8 mouse cellular contexts compared by ENCODE assay signal in genomic region chr5:117780681-117781080, GRCm38 (mm10). TPM values are rescaled to one million over a fixed set of nuclear protein-coding genes. Genes with fewer than 3 reads are reported as not detected.
A peak's percentile ranks its signal among the peaks of the same experiment; 100 is the strongest.
DNase-seq lines count a peak whose midpoint lies in the region; TF ChIP-seq lines count a peak whose summit lies in the region.
"Had no signal": no experiment of that assay in that cellular context is flagged by ENCODE, and none has a peak within 500 bp of the region (broad histone marks: within the 10 kb centered on the region; RNA-seq: fewer than 3 reads in every experiment).

TSS of gene Nos1 (plus strand) at chr5:117781032.

- DNase-seq in testis, postnatal 14 days (ENCODE audit: low spot score), result no peak
- DNase-seq in heart, adult 8-10 months (ENCODE audit: low spot score), result peak; percentile 21
- no peak for DNase-seq in layer of hippocampus, postnatal 36 days
- no peak for DNase-seq in adrenal gland, adult 8-10 months
- no peak for DNase-seq in cerebellum, adult 9-10 months
- DNase-seq in urinary bladder, postnatal 4 days (ENCODE audit: low spot score in 2 of 2), result no peak
- DNase-seq: lung, postnatal 14 days had no signal

- TF ChIP-seq CTCF in testis, adult 2 months (IDR thresholded peaks at IDR 0.05; ENCODE audit: control insufficient read depth, insufficient read depth, insufficient replicate concordance, low read depth, low read length), result no peak

- no peaks in the 10 kb centered on the region for H3K27me3 ChIP-seq in testis, adult 2 months (ENCODE audit: control insufficient read depth, insufficient read depth, low read length)

- peaks cover 3% of the 10 kb centered on the region; the same call in 1 of the 2 replicates for H3K4me1 ChIP-seq in testis, adult 2 months (ENCODE audit: control insufficient read depth, insufficient read depth, low read length)

- H3K27ac ChIP-seq in testis, adult 2 months (ENCODE audit: control insufficient read depth, insufficient read depth, low read depth, low read length), result no peak within 1 kb of the TSS

- peak within 1 kb of the TSS; percentile 70 for H3K4me3 ChIP-seq in testis, adult 2 months (ENCODE audit: control insufficient read depth, low read depth, low read length)

- no peak for TF ChIP-seq POLR2A in testis, adult 2 months (IDR thresholded peaks at IDR 0.05; ENCODE audit: control insufficient read depth, low read depth, low read length)

- no peaks in the 10 kb centered on the region for H3K36me3 ChIP-seq in testis, adult 2 months (ENCODE audit: control insufficient read depth, insufficient read depth, low read length)

RNA-seq across cellular contexts. Expression of gene Nos1, which starts in this region (rescaled TPM):
- 0.89 and 0.94 TPM in 2 replicates for polyA plus RNA-seq in testis, adult 2 months (2012; rRNA removed)
- under 1 TPM; 0.31 to 0.57 (median 0.48) TPM for total RNA-seq in heart, adult 8-10 months (2022)
- 10 to 100 TPM; 65.0 to 69.8 TPM for total RNA-seq in layer of hippocampus, postnatal 36 days (2021)
- 1 to 10 TPM in 1 of 4 experiments, under 1 TPM in 3; 0.63 to 1.4 (median 0.69) TPM for total RNA-seq in adrenal gland, adult 8-10 months (2022)

Comparison
In these comparisons a context has a peak if more than half of its experiments do, and no peak if none do; other contexts are left out.
1. RNA of gene Nos1 (total RNA-seq): 65.0 to 69.8 TPM in layer of hippocampus, postnatal 36 days; 0.63 to 1.4 TPM in adrenal gland, adult 8-10 months and 0.31 to 0.57 TPM in heart, adult 8-10 months; every median in the first group is over 10 times any median in the second.
2. Peak in DNase-seq in heart, adult 8-10 months; RNA of the gene not detected or under 1 TPM.